Mouse (Mus musculus): ENCODE data around the gene Vax2.
A peak's percentile ranks its signal among the peaks of the same experiment; 100 is the strongest.

Gene Vax2

DNA sequence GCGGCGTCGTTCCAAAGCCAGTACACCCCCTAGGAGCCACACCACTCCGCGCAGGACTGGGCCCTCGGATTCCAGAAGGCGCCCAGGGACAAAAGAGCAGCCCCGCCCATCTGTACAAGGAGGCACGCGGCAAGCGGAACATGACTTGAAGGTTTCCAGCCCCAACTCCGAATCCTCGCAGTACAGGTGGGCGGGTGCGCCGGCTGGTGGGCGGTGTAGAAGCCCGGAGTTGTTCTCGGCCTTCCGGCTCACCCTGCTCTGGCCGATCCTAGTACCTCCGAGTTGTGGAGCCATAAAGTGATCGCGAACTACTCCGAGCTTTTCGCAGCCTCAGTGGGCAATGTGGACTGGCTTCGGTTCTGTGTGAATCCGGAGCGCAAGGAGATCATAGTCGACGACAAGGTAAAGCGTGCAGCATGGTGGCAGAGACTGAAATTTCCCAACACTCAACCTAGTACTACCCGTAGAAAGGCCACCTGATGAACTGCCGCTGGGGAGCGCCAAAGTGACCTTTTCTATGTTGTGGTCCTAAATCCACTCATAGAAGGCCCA is 51.9 kb downstream of the Vax2 start:
- DNase-seq (ENCODE audit: low read depth, low spot score), result no peak

DNA sequence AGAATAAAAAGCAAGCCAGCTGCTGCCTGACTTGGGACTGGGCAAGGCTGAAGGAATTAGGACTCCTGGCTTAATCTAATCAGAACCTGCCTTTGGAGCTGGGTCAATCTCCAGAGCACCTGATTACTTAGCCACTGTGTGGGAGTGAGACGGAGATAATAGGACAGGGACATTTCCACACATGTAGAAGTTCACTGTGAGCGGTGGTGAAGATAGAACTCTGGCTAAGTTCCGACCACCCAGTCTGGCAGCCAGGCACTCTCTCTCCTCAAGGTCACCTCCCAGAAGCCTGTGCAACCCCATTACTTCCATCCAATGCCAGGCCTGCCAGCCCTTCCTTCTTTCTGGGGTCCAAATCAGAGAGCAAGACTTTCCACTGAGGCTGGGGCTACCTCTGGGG is 55.9 kb downstream of the Vax2 start:
- DNase-seq (ENCODE audit: low read depth, low spot score), result no peak

- no peak for DNase-seq (ENCODE audit: low read depth, low spot score)
Measured at GRCm38 (mm10) chr6:83768485-83768884, 57.4 kb downstream of the Vax2 start.

GRCm38 (mm10) chr6:83774126-83774525 is 63.1 kb downstream of the Vax2 start:
- DNase-seq (ENCODE audit: low read depth, low spot score), result no peak

GRCm38 (mm10) chr6:83774781-83775563 is 63.9 kb downstream of the Vax2 start:
- DNase-seq (ENCODE audit: low read depth, low spot score), result peak; percentile 24

GRCm38 (mm10) chr6:83775638-83776293 is 64.7 kb downstream of the Vax2 start, which contains the start of gene Tex261:
Gene Tex261, minus strand, starts transcription at chr6:83775813.
- DNase-seq (ENCODE audit: low read depth, low spot score), result peak; percentile 73

DNA sequence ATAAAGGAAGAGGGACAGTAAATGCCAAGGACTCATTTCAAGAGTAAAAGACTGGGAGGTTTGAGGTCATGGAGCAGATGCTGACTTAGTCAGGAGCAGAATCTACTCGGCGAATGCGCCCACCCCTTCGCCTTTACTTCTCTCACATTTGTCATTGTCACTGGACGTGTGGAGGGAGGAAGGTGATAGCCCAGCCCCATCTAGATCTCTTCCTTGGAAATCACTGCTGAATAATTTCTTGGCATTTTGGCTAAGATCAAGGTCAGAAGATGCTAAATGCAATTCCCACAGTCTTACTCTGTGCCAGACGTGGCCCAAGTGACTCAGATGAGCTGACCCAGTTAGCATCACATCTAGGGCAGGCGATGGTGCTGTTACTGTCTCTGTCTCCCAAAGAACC is 67.2 kb downstream of the Vax2 start:
- DNase-seq (ENCODE audit: low read depth, low spot score), result no peak

- DNase-seq (ENCODE audit: low read depth, low spot score), result peak; percentile 31
Measured at GRCm38 (mm10) chr6:83779026-83779425, 68.0 kb downstream of the Vax2 start.

- no peak for DNase-seq (ENCODE audit: low read depth, low spot score)
Measured at GRCm38 (mm10) chr6:83786426-83786825, 75.4 kb downstream of the Vax2 start.
